Mouse (Mus musculus): Measurements from ENCODE around the gene A930033H14Rik. TPM values are rescaled to one million over a fixed set of nuclear protein-coding genes. Genes with fewer than 3 reads are reported as not detected.

The A930033H14Rik gene
- polyA plus RNA-seq, 1 experiment from 2014 or later, result 2.2 TPM

GRCm38 (mm10) chr10:69161503-69161902 lies 51.4 kb downstream of the A930033H14Rik start:
- H3K4me2 ChIP-seq, result no peak overlapping the region
- peaks cover 3% of the 10 kb centered on the region; the same call in 1 of the 2 replicates for H3K9me3 ChIP-seq (replicated peaks)
- H3K4me3 ChIP-seq (replicated peaks), result no peak overlapping the region
- H3K36me3 ChIP-seq, result no peaks in the 10 kb centered on the region
- no peaks in the 10 kb centered on the region for H3K27me3 ChIP-seq
- H3K27ac ChIP-seq, result no peak overlapping the region
- H3K9ac ChIP-seq, result no peak overlapping the region
- peaks cover 9% of the 10 kb centered on the region for H3K4me1 ChIP-seq
- ATAC-seq (replicated peaks; ENCODE audit: low FRiP score), result no peak
- 73% methylated on average over 3 of the region's 3 CpGs for WGBS

GRCm38 (mm10) chr10:69160877-69161276 lies 52.0 kb downstream of the A930033H14Rik start:
- H3K27ac ChIP-seq, result no peak overlapping the region
- ATAC-seq (replicated peaks; ENCODE audit: low FRiP score), result peak; percentile 60; the same call in 1 of the 2 replicates
- 79% methylated on average over 2 of the region's 2 CpGs for WGBS

More at GRCm38 (mm10) chr10:69160877-69161276, 52.0 kb downstream of the A930033H14Rik start:
- H3K4me3 ChIP-seq (replicated peaks), result no peak overlapping the region
- H3K27me3 ChIP-seq, result no peaks in the 10 kb centered on the region
- H3K4me2 ChIP-seq, result no peak overlapping the region
- H3K4me1 ChIP-seq, result peaks cover 5% of the 10 kb centered on the region; the same call in 1 of the 2 replicates
- no peak overlapping the region for H3K9ac ChIP-seq
- no peaks in the 10 kb centered on the region for H3K36me3 ChIP-seq
- H3K9me3 ChIP-seq (replicated peaks), result peaks cover 3% of the 10 kb centered on the region; the same call in 1 of the 2 replicates

Other genes starting within 250 kb of the A930033H14Rik start
- gene Rhobtb1, start 61.7 kb downstream of the A930033H14Rik start, polyA plus RNA-seq (2015; fragmentation: Nextera tagmentation; extraction: Ambion mirVana), result 21.8 and 24.9 TPM in 2 replicates
- 490 and 496 TPM in 2 replicates for gene Cdk1, start 139.8 kb upstream of the A930033H14Rik start, polyA plus RNA-seq (2015; fragmentation: Nextera tagmentation; extraction: Ambion mirVana)
- gene Ank3, start 185.7 kb upstream of the A930033H14Rik start, polyA plus RNA-seq (2015; fragmentation: Nextera tagmentation; extraction: Ambion mirVana), result 43.9 and 47.9 TPM in 2 replicates